Mouse (Mus musculus): ENCODE results near the gene Rbl1.

DNA sequence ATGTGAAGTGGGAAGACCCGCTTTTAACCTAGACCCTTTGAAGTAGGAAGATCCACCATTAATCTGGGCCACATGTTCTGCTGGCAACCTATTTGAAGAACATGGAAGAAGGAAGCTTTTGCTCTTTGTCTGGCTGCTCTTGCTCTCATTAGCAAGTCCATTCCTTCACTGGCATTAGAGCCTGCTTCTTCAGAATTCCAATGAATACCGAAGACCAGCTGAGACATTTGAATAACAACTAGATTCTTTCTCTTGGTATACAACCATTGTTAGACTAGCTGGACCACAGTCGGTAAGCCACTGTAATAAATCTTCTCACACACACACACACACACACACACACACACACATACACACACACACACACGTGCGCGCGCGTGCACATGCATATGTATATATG lies 31.6 kb upstream of the Rbl1 start:
- TF ChIP-seq CTCF (IDR thresholded peaks at IDR 0.05; ENCODE audit: insufficient read depth, low read length) (no peak), POLR2A (IDR thresholded peaks at IDR 0.05; ENCODE audit: borderline replicate concordance, extremely low read depth, low read depth, low read length) (no peak)

Data from lung, adult 2 months (tissue).